Mouse (Mus musculus) gastrocnemius, adult 2 months (tissue): ENCODE data around the gene Padi6. TPM values are rescaled to one million over a fixed set of nuclear protein-coding genes. Genes with fewer than 3 reads are reported as not detected.

Experiments used
- DNase-seq: peaks from one replicate; pipeline ENCODE4 v3.0.0; 2022
- H3K27ac ChIP-seq: fragments of 200-600 bp; 2 replicates; pipeline ENCODE4 v1.8.1; 2022; ENCODE audit warnings: mild to moderate bottlenecking
- H3K4me3 ChIP-seq: fragments of 200-600 bp; 2 replicates; pipeline ENCODE4 v1.8.1; 2022; ENCODE audit warnings: mild to moderate bottlenecking, moderate library complexity
- CTCF ChIP-seq: fragments of 200-600 bp; IDR thresholded peaks from 2 replicates; pipeline ENCODE4 v1.8.1; 2022; ENCODE audit warnings: antibody characterized with exemption, mild to moderate bottlenecking, moderate library complexity
- intact Hi-C: fragments of 180-260 bp; cut with DNase I; formaldehyde crosslinking; loops from one replicate; pipeline ENCODE4 v1.15.1; 2025
- microRNA-seq: library from miRNA; unstranded; fragments of <30 nt; microRNA quantifications from one replicate; pipeline ENCODE4 v1.2.0, GENCODE M21; 2021
- total RNA-seq, 2 experiments: library from RNA; stranded (reverse); gene quantifications; 2 replicates each; pipeline ENCODE4 v1.2.3; 2021

Padi6 gene
- total RNA-seq, 2 experiments from 2014 or later: not detected

DNA sequence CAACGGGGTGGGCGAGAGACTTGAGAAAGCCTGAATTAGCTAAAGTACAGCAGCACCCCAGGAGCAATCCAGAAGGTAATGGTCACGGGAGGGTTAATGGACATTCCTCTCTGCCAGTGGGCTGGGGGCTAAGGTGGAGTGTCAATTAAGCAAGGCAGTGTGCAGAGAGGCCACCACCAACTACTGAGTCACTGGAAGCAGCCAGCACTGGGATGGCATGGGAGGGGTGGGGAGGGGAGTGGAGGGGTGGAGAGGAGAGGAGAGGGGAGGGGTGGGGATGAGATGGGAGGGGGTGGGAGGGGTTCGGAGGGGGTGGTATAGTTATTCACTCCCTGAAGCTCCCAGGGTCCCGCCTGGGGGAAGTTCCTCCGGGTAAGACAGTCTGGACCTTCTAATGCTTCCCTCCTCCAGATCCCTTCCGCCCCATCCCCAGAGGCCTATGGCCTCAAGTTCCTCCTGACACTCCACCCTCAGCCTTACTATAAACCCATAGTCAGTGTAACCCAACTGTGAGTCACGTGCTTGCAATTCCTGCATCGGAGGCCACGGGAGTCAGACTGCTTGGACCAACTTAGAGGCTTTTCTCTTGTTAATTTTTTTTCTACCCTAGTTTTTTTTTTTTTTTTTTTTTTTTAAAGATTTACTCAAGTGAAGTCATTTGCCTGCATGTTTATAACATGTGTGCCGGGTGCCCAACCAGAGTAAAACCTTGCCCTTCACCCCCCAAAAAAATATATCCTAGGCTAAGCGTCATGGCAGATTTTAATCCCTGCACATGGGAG is 54.2 kb downstream of the Padi6 start:
- intact Hi-C loops: no loop called here
- Histone ChIP-seq H3K27ac (no peak overlapping the region), H3K4me3 (no peak overlapping the region)

DNA sequence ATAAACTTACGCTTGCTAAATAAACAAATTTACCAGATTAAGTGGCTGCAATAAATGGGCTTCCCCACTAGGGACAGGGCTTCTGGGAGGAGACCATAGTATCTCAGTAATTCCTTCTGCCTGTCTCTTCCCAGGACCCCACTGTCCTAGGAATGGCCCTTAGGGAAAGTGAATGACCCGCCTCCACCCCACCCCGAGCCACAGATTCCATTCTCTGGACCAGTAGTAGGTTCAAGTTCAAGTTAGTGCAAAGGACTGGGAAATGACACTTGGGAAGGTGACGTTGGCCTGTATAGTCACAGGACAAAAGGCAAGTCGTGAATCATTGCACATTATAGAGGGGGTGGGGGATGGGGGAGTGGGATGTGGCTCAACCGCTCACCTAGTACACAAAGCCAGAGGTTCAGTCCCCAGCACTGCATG is 57.6 kb downstream of the Padi6 start:
- no peak for DNase-seq
- TF ChIP-seq CTCF: peak; percentile 49
- Histone ChIP-seq H3K4me3 (peak overlapping the region; percentile 51), H3K27ac (peak overlapping the region; percentile 70)
- intact Hi-C loops: loop anchor here (2.0 kb wide), 1 partner anchor 14 kb away; no protein-coding TSS in a partner anchor

More for the DNA sequence above, 54.2 kb downstream of the Padi6 start:
- peak; percentile 35 for DNase-seq
- no peak for TF ChIP-seq CTCF

DNA sequence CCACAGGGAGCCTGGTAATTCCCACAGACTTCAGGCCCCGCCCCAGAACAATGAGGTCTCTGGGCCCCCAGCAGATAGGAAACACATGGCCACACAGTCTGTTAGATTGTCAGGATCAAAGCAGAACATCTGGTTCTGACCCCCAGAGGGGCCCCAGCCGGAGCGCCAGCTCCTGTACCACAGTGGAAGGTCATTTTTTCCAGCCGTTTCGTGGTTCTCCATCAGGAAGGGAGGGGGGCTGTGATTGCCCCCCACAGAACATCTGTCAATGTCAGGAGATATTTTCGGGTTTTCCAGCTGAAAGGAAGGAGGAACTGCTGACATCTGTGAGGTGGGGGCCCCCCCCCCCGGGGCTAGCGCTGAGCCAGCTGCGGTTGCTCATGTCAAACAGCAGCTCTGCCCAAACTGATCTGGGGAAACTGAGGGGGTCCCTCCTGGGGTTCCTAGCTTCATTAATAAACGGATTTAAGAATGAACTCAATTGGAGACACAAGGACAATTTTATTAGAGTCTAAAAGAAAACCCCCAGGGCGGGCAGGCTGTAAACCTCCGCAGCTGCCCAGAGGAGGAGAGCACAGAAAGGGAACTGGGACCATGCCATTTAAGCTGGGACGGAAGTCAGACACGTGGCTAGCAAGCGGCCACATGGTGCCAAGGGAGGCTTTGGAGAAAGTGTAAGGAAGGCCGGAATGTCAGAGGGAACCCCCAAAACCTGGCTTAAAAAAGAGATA is 58.1 kb downstream of the Padi6 start:
- TF ChIP-seq CTCF: no peak
- intact Hi-C loops: loop anchor here (2.0 kb wide), 1 partner anchor 14 kb away; no protein-coding TSS in a partner anchor
- Histone ChIP-seq H3K27ac (peak overlapping the region; percentile 70), H3K4me3 (peak overlapping the region; percentile 51)
- DNase-seq: peak; percentile 78

DNA sequence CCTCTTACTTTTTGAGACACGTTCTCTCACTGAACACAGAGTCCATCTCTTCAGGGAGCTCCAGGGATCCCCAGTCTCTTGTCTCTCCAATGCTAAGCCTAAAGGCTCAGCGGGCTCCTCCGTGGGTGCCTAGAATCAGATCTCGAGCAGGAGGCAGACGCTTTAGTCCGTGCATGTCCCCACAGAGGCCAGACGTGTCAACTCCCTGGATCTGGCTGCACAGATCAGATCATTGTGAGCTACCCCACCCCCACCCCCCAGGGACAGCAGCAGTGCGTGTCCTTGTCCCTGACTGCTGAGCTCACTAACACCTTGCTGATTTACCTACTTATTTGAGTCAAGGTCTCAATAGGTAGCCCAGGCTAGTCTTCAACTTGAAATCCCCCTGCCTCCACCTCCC is 58.8 kb downstream of the Padi6 start:
- H3K27ac ChIP-seq: peak overlapping the region; percentile 70
- peak overlapping the region; percentile 51; the same call in 1 of the 2 replicates for H3K4me3 ChIP-seq
- DNase-seq: no peak
- intact Hi-C loops: loop anchor here (2.0 kb wide), 1 partner anchor 15 kb away; no protein-coding TSS in a partner anchor
- no peak for TF ChIP-seq CTCF

DNA sequence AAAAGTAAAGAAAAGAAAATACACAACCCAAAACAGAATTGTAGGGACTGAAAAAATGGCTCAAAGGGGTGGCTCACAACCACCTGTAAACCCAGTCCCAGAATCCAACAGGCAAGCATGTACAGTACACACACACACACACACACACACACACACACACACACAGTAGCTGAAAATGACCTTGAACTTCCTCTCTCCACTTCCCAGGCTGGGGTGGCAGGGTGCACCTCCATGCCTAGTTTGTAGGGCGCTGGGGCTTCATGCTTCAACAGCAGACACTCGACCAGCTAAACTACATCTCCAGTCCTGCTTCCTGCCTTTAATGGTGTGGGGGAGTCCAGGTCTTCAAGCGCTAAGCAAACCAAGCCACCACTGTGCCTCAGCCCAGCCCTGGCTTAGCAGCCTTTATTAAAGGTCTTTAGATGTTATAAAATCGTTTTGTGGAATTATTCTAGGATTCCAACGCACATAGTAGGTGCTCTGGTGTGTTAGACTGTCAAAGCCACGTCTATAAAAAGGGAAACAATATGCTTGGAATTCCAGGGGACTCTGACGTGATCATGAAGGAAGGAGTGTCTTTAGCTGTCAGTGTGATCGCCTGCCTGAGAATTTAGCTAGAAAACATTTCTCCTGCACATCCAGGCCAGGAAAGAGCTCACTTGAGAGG is 61.6 kb downstream of the Padi6 start:
- no peak for TF ChIP-seq CTCF
- H3K27ac ChIP-seq: no peak overlapping the region; the same call in 1 of the 2 replicates
- H3K4me3 ChIP-seq: no peak overlapping the region
- intact Hi-C loops: loop anchor here (2.0 kb wide), 1 partner anchor 64 kb away; no protein-coding TSS in a partner anchor
- DNase-seq: no peak

DNA sequence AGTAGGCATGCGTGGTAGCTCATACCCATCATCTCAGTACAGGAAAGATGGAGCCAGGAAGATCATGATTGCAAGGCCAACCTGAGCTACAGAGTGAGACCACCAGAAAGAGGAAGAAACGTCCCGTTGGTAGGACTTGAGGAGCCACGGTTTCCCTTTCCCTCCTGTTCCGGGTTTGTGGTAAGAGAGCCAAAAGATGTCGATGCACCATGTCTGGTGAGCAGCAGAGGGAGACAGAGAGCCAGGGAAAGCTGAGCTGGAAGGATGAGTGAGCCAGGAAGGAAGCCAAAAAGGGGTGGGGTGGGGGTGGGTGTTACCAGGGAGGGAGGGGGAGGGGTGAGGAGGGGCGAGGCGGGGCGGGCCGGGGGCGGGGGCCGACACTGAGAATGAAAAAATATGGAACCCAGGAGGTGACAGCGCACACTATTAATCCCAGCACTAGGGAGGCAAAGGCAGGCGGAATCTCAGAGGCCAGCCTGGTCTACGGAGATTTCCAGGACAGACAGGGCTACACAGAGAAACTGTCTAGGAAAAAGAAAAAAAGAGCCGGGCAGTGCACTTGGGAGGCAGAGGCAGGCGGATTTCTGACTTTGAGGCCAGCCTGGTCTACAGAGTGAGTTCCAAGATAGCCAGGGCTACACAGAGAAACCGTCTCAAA is 62.6 kb downstream of the Padi6 start:
- TF ChIP-seq CTCF: peak; percentile 71
- peak overlapping the region; percentile 47 for H3K4me3 ChIP-seq
- peak; percentile 82 for DNase-seq
- H3K27ac ChIP-seq: peak overlapping the region; percentile 41; the same call in 1 of the 2 replicates
- intact Hi-C loops: loop anchor here (1.0 to 2.0 kb wide), 3 partner anchors 34 to 125 kb away; no protein-coding TSS in a partner anchor

DNA sequence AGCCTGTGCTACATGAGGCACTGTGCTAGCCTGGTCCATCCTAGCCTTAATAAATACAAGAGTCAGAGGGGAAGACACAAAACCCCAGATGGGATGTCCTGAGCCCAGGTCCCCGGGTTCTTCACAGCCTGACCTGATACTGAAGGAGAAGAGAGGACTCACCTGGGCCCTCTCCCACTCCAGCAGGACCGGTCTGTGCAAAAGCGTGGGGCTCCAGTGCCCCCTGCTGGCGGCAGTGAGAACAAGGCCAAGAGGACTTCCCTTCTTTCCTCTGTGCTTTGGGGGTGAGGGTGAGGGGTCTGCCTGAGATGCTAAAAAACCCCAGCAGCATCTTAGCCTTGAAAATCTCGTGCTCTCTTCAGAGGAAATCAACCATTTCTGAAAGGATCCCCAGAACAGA is 63.4 kb downstream of the Padi6 start:
- H3K27ac ChIP-seq: no peak overlapping the region
- intact Hi-C loops: loop anchor here (1.0 to 2.0 kb wide), 2 partner anchors 35 to 124 kb away; no protein-coding TSS in a partner anchor
- peak; percentile 85 for TF ChIP-seq CTCF
- DNase-seq: peak; percentile 65
- no peak overlapping the region for H3K4me3 ChIP-seq

Small RNA genes within 50 kb of the gene (microRNA-seq; reads per million reads assigned to microRNA genes)
- gene Gm23045 (not detected), gene Gm25951 (not detected)

Other genes with a start within 250 kb of the Padi6 start
- 10 to 100 TPM; 50.9 to 66.3 TPM for gene Arhgef10l, start 76.6 kb downstream of the Padi6 start, total RNA-seq
- 1 to 10 TPM; 5.9 to 8.8 TPM for gene Rcc2, start 42.1 kb downstream of the Padi6 start, total RNA-seq
- not detected for gene Padi4, start 31.6 kb upstream of the Padi6 start, total RNA-seq
- gene Padi3, start 68.0 kb upstream of the Padi6 start, total RNA-seq: 1 to 10 TPM; 1.1 to 6.9 TPM
- gene Padi1, start 103.1 kb upstream of the Padi6 start, total RNA-seq: under 1 TPM in 1 of 2 experiments, not detected in 1; 0.22 TPM
- gene Padi2, start 163.7 kb upstream of the Padi6 start, total RNA-seq: 100 to 1,000 TPM in 1 of 2 experiments, 10 to 100 TPM in 1; 77.0 to 273 TPM
- 100 to 1,000 TPM; 483 to 898 TPM for gene Sdhb, start 218.6 kb upstream of the Padi6 start, total RNA-seq
- 10 to 100 TPM; 20.0 to 23.7 TPM for gene Atp13a2, start 244.2 kb upstream of the Padi6 start, total RNA-seq